ENCODE assay signal across 10 mouse cellular contexts in genomic region chr1:72865900-72866299, GRCm38 (mm10). TPM values are rescaled to one million over a fixed set of nuclear protein-coding genes. Genes with fewer than 3 reads are reported as not detected.
DNase-seq lines count a peak whose midpoint lies in the region; ATAC-seq and TF ChIP-seq lines count a peak whose summit lies in the region.
"Had no signal": no experiment of that assay in that cellular context is flagged by ENCODE, and none has a peak within 500 bp of the region (broad histone marks: within the 10 kb centered on the region; RNA-seq: fewer than 3 reads in every experiment).

No protein-coding gene starts in this region.

- H3K36me3 ChIP-seq in heart, embryonic 11.5 days (ENCODE audit: control insufficient read depth, insufficient read depth, low read length) = peaks cover 14% of the 10 kb centered on the region
- H3K36me3 ChIP-seq in midbrain, embryonic 15.5 days (replicated peaks) = no peaks in the 10 kb centered on the region
- peaks cover 16% of the 10 kb centered on the region; the same call in 1 of the 2 replicates for H3K36me3 ChIP-seq in stomach, postnatal 0 days (ENCODE audit: control insufficient read depth, insufficient read depth, low read length)
- H3K36me3 ChIP-seq: stomach, embryonic 15.5 days had no signal

- no peak overlapping the region for H3K9ac ChIP-seq in heart, embryonic 11.5 days (ENCODE audit: low read depth, low read length)
- no peak overlapping the region for H3K9ac ChIP-seq in midbrain, embryonic 15.5 days
- H3K9ac ChIP-seq in stomach, postnatal 0 days (ENCODE audit: low read length) = no peak overlapping the region
- H3K9ac ChIP-seq: stomach, embryonic 15.5 days had no signal

- H3K27ac ChIP-seq in heart, embryonic 11.5 days (ENCODE audit: low read depth, low read length) = no peak overlapping the region
- H3K27ac ChIP-seq in midbrain, embryonic 15.5 days = no peak overlapping the region; the same call in 1 of the 2 replicates
- H3K27ac ChIP-seq in stomach, postnatal 0 days (replicated peaks) = no peak overlapping the region
- H3K27ac ChIP-seq: stomach, embryonic 15.5 days had no signal

- H3K4me1 ChIP-seq in heart, embryonic 11.5 days (ENCODE audit: control insufficient read depth, insufficient read depth, low read length) = peaks cover 31% of the 10 kb centered on the region
- peaks cover 26% of the 10 kb centered on the region for H3K4me1 ChIP-seq in midbrain, embryonic 15.5 days
- H3K4me1 ChIP-seq in stomach, postnatal 0 days (replicated peaks; ENCODE audit: control insufficient read depth, insufficient read depth) = no peaks in the 10 kb centered on the region; the same call in 1 of the 2 replicates

- H3K27me3 ChIP-seq in heart, embryonic 11.5 days (ENCODE audit: control insufficient read depth, insufficient read depth, low read length) = no peaks in the 10 kb centered on the region
- H3K27me3 ChIP-seq in midbrain, embryonic 15.5 days (replicated peaks) = no peaks in the 10 kb centered on the region
- H3K27me3 ChIP-seq in stomach, postnatal 0 days (ENCODE audit: control insufficient read depth, insufficient read depth, low read length) = no peaks in the 10 kb centered on the region
- H3K27me3 ChIP-seq: Patski; stomach, embryonic 15.5 days had no signal

- intact Hi-C loops in gastrocnemius, postnatal 36 days (cut with DNase I) = loop anchor here (1.0 kb wide), 2 partner anchors 752 to 960 kb away; no protein-coding TSS in a partner anchor
- intact Hi-C loops in left cerebral cortex, postnatal 25 days (cut with DNase I) = loop anchor here (1.0 kb wide), 1 partner anchor 960 kb away; no protein-coding TSS in a partner anchor

- peak; percentile 88 for DNase-seq in heart, adult 11 months
- DNase-seq in ZHBTc4 (ENCODE audit: low read depth, low spot score) = peak; percentile 87
- DNase-seq in gastrocnemius, postnatal 36 days = peak; percentile 56 to 58
- DNase-seq in left cerebral cortex, postnatal 25 days (ENCODE audit: low spot score in 2 of 2) = peak; percentile 81 to 84
- DNase-seq in stomach, postnatal 0 days (ENCODE audit: low spot score) = peak; percentile 86

- no peak for ATAC-seq in heart, embryonic 11.5 days (replicated peaks; ENCODE audit: insufficient number of reproducible peaks, low FRiP score, low TSS enrichment)
- ATAC-seq in common myeloid progenitor, adult 5-6 weeks (replicated peaks; ENCODE audit: low read depth, poor library complexity, severe bottlenecking) = 0 out of 2 replicates have a peak, but pooled peaks have one; percentile 36
- ATAC-seq in midbrain, embryonic 15.5 days (replicated peaks) = peak; percentile 43
- 0 out of 2 replicates have a peak, but pooled peaks have one; percentile 5 for ATAC-seq in stomach, postnatal 0 days (ENCODE audit: low FRiP score, low TSS enrichment)
- ATAC-seq: Patski had no signal

- H3K9me3 ChIP-seq in heart, embryonic 11.5 days (replicated peaks; ENCODE audit: control insufficient read depth, low read length) = no peaks in the 10 kb centered on the region
- no peaks in the 10 kb centered on the region for H3K9me3 ChIP-seq in midbrain, embryonic 15.5 days
- no peaks in the 10 kb centered on the region for H3K9me3 ChIP-seq in stomach, postnatal 0 days (ENCODE audit: control insufficient read depth, low read length)
- H3K9me3 ChIP-seq: stomach, embryonic 15.5 days had no signal

- 27% methylated on average over 6 of the region's 6 CpGs for WGBS in heart, embryonic 11.5 days (ENCODE audit: insufficient replicate concordance)
- 14% methylated on average over 6 of the region's 6 CpGs for WGBS in midbrain, embryonic 15.5 days
- 23% methylated on average over 6 of the region's 6 CpGs for WGBS in stomach, postnatal 0 days

- H3K4me2 ChIP-seq in heart, embryonic 11.5 days = no peak overlapping the region
- H3K4me2 ChIP-seq in midbrain, embryonic 15.5 days = no peak overlapping the region
- no peak overlapping the region for H3K4me2 ChIP-seq in stomach, postnatal 0 days (replicated peaks; ENCODE audit: low read depth)
- H3K4me2 ChIP-seq: stomach, embryonic 15.5 days had no signal

- H3K4me3 ChIP-seq in heart, embryonic 11.5 days (ENCODE audit: low read depth, low read length) = no peak overlapping the region
- H3K4me3 ChIP-seq in midbrain, embryonic 15.5 days = no peak overlapping the region
- H3K4me3 ChIP-seq in stomach, postnatal 0 days (ENCODE audit: low read depth, low read length) = no peak overlapping the region
- H3K4me3 ChIP-seq: stomach, embryonic 15.5 days had no signal

- no peak for TF ChIP-seq EP300 in stomach, postnatal 0 days (optimal IDR thresholded peaks at IDR 0.05)

- TF ChIP-seq CTCF in stomach, postnatal 0 days (IDR thresholded peaks at IDR 0.05; ENCODE audit: low read depth) = peak; percentile 99

RNA-seq across cellular contexts. Expression of gene Igfbp5, which starts 8.8 kb away (rescaled TPM):
- polyA plus RNA-seq in heart, embryonic 11.5 days (2014; fragmentation: Nextera tagmentation; extraction: Ambion mirVana) = 118 and 133 TPM in 2 replicates
- total RNA-seq in common myeloid progenitor, adult 5-6 weeks (2017) = 0.37 and 1.0 TPM in 2 replicates
- 100 to 1,000 TPM; 159 to 169 TPM for total RNA-seq in gastrocnemius, postnatal 36 days (2021)
- 10 to 100 TPM; 45.6 to 55.1 TPM for total RNA-seq in left cerebral cortex, postnatal 25 days (2021)
- polyA plus RNA-seq in midbrain, embryonic 15.5 days (2015; fragmentation: Nextera tagmentation; extraction: Ambion mirVana) = 38.4 and 39.6 TPM in 2 replicates
- polyA plus RNA-seq in stomach, postnatal 0 days (2015; fragmentation: Nextera tagmentation; extraction: Ambion mirVana) = 37.8 and 44.2 TPM in 2 replicates

RNA-seq across cellular contexts. Expression of gene Igfbp2, which starts 41.6 kb away (rescaled TPM):
- polyA plus RNA-seq in heart, embryonic 11.5 days (2014; fragmentation: Nextera tagmentation; extraction: Ambion mirVana) = 87.8 and 88.7 TPM in 2 replicates
- total RNA-seq in common myeloid progenitor, adult 5-6 weeks (2017) = not detected in 2 replicates
- under 1 TPM; 0.38 to 0.64 TPM for total RNA-seq in gastrocnemius, postnatal 36 days (2021)
- 10 to 100 TPM; 82.3 to 88.2 TPM for total RNA-seq in left cerebral cortex, postnatal 25 days (2021)
- polyA plus RNA-seq in midbrain, embryonic 15.5 days (2015; fragmentation: Nextera tagmentation; extraction: Ambion mirVana) = 329 and 430 TPM in 2 replicates
- 304 and 499 TPM in 2 replicates for polyA plus RNA-seq in stomach, postnatal 0 days (2015; fragmentation: Nextera tagmentation; extraction: Ambion mirVana)

Comparison
In these comparisons a context has a peak if more than half of its experiments do, and no peak if none do; other contexts are left out.
1. RNA of gene Igfbp5, which starts 8.8 kb away (total RNA-seq): 159 to 169 TPM in gastrocnemius, postnatal 36 days and 45.6 to 55.1 TPM in left cerebral cortex, postnatal 25 days; 0.37 to 1.0 TPM in common myeloid progenitor, adult 5-6 weeks; every median in the first group is over 10 times any median in the second.
2. RNA of gene Igfbp2, which starts 41.6 kb away (total RNA-seq): 82.3 to 88.2 TPM in left cerebral cortex, postnatal 25 days; 0.38 to 0.64 TPM in gastrocnemius, postnatal 36 days and not detected in common myeloid progenitor, adult 5-6 weeks; every median in the first group is over 10 times any median in the second.
3. Peak in every context shown above with its lines, with median percentiles within 50 percentile points of each other: DNase-seq.